Comparison of ENCODE assay signal across 8 mouse cellular contexts in genomic region chr8:70803761-70804480, GRCm38 (mm10). TPM values are rescaled to one million over a fixed set of nuclear protein-coding genes. Genes with fewer than 3 reads are reported as not detected.
A peak's percentile ranks its signal among the peaks of the same experiment; 100 is the strongest.
DNase-seq lines count a peak whose midpoint lies in the region; ATAC-seq and TF ChIP-seq lines count a peak whose summit lies in the region.

No protein-coding gene starts in this region.

- DNase-seq in adrenal gland, postnatal 10 days: peak; percentile 46
- no peak for DNase-seq in adrenal gland, postnatal 25 days
- DNase-seq in T-cell, adult 2 months (ENCODE audit: low spot score): peak; percentile 32
- DNase-seq in gastrocnemius, postnatal 14 days: peak; percentile 52
- peak in 1 of 3 experiments; percentile 36 for DNase-seq in liver, embryonic 14.5 days (ENCODE audit: low read depth in 3 of 3, low spot score in 3 of 3)
- DNase-seq in naive thymus-derived CD4-positive, alpha-beta T cell, adult 2 months (ENCODE audit: low read depth): peak; percentile 51
- peak; percentile 72 for DNase-seq in testis, postnatal 10 days (ENCODE audit: low spot score)

- peak overlapping the region; percentile 97 for H3K4me2 ChIP-seq in intestine, postnatal 0 days (replicated peaks; ENCODE audit: low read depth)
- H3K4me2 ChIP-seq in liver, embryonic 14.5 days (ENCODE audit: low read depth): peak overlapping the region; percentile 96

- ATAC-seq in intestine, postnatal 0 days: 0 out of 2 replicates have a peak, but pooled peaks have one; percentile 5
- ATAC-seq in liver, embryonic 14.5 days (ENCODE audit: insufficient read depth): peak; percentile 50

- 1% methylated on average over 45 of the region's 47 CpGs for WGBS in intestine, postnatal 0 days
- under 1% methylated on average over 46 of the region's 47 CpGs for WGBS in liver, embryonic 14.5 days (ENCODE audit: insufficient replicate concordance)

- no peaks in the 10 kb centered on the region for H3K36me3 ChIP-seq in intestine, postnatal 0 days (ENCODE audit: control insufficient read depth, insufficient read depth)
- H3K36me3 ChIP-seq in liver, embryonic 14.5 days (replicated peaks; ENCODE audit: control insufficient read depth, insufficient read depth, low read depth): no peaks in the 10 kb centered on the region

- intact Hi-C loops in gastrocnemius, postnatal 14 days (cut with DNase I; ENCODE audit: low total_unique reads): no loop called here

- no peak for TF ChIP-seq EP300 in liver, embryonic 14.5 days (IDR thresholded peaks at IDR 0.05; ENCODE audit: low read depth)

- no peaks in the 10 kb centered on the region for H3K9me3 ChIP-seq in intestine, postnatal 0 days (ENCODE audit: control insufficient read depth)
- no peaks in the 10 kb centered on the region for H3K9me3 ChIP-seq in liver, embryonic 14.5 days (ENCODE audit: control insufficient read depth, low read length)

- H3K9ac ChIP-seq in intestine, postnatal 0 days (ENCODE audit: low read depth, low read length): peak overlapping the region; percentile 18; the same call in 1 of the 2 replicates
- H3K9ac ChIP-seq in liver, embryonic 14.5 days (replicated peaks): peak overlapping the region; percentile 59

- 0 out of 2 replicates have a peak, but pooled peaks cover 3% of the 10 kb centered on the region for H3K4me1 ChIP-seq in intestine, postnatal 0 days (replicated peaks; ENCODE audit: control insufficient read depth, insufficient read depth, low read length)
- H3K4me1 ChIP-seq in liver, embryonic 14.5 days (replicated peaks; ENCODE audit: control insufficient read depth in 2 of 2, insufficient read depth in 2 of 2, low read length in 1 of 2): peaks cover 23 to 34% of the 10 kb centered on the region in 2 experiments

- no peak for TF ChIP-seq CTCF in intestine, postnatal 0 days (IDR thresholded peaks at IDR 0.05; ENCODE audit: low read depth)
- TF ChIP-seq CTCF in liver, embryonic 14.5 days (IDR thresholded peaks at IDR 0.05; ENCODE audit: low read depth): no peak

- H3K27ac ChIP-seq in intestine, postnatal 0 days (ENCODE audit: low read depth, low read length): 0 out of 2 replicates have a peak overlapping the region, but pooled peaks have one; percentile 7
- peak overlapping the region; percentile 37 for H3K27ac ChIP-seq in liver, embryonic 14.5 days

- peak overlapping the region; percentile 54 for H3K4me3 ChIP-seq in intestine, postnatal 0 days (ENCODE audit: low read depth, low read length)
- H3K4me3 ChIP-seq in liver, embryonic 14.5 days (ENCODE audit: insufficient read depth in 1 of 2, low read depth in 2 of 2, low read length in 2 of 2): peak overlapping the region; percentile 55 to 68

- no peaks in the 10 kb centered on the region for H3K27me3 ChIP-seq in intestine, postnatal 0 days (replicated peaks; ENCODE audit: control insufficient read depth, insufficient read depth, low read length)
- H3K27me3 ChIP-seq in liver, embryonic 14.5 days (ENCODE audit: control insufficient read depth, insufficient read depth, low read length): peaks cover 17% of the 10 kb centered on the region

RNA-seq across cellular contexts. Expression of gene Mast3, which starts 0.9 kb away (rescaled TPM):
- 10 to 100 TPM; 17.7 to 22.8 TPM for total RNA-seq in adrenal gland, postnatal 10 days (2021)
- total RNA-seq in adrenal gland, postnatal 25 days (2021): 26.9 and 27.4 TPM in 2 replicates
- total RNA-seq in gastrocnemius, postnatal 14 days (2021): 1 to 10 TPM; 5.2 to 7.0 TPM
- polyA plus RNA-seq in intestine, postnatal 0 days (2015; fragmentation: Nextera tagmentation; extraction: Ambion mirVana): 4.4 and 7.2 TPM in 2 replicates
- 11.1 and 13.0 TPM in 2 replicates for polyA plus RNA-seq in liver, embryonic 14.5 days (2012; rRNA removed)
- 5.4 and 6.3 TPM in 2 replicates for polyA plus RNA-seq in liver, embryonic 14.5 days (2014; fragmentation: Nextera tagmentation; extraction: Ambion mirVana)

RNA-seq across cellular contexts. Expression of gene Il12rb1, which starts 4.3 kb away (rescaled TPM):
- total RNA-seq in adrenal gland, postnatal 10 days (2021): under 1 TPM; 0.67 to 0.87 TPM
- not detected in 2 replicates for total RNA-seq in adrenal gland, postnatal 25 days (2021)
- under 1 TPM in 1 of 2 experiments, not detected in 1; 0.09 TPM for total RNA-seq in gastrocnemius, postnatal 14 days (2021)
- 0.29 and 0.31 TPM in 2 replicates for polyA plus RNA-seq in intestine, postnatal 0 days (2015; fragmentation: Nextera tagmentation; extraction: Ambion mirVana)
- polyA plus RNA-seq in liver, embryonic 14.5 days (2012; rRNA removed): 0.11 and 0.13 TPM in 2 replicates
- 0.18 and 0.39 TPM in 2 replicates for polyA plus RNA-seq in liver, embryonic 14.5 days (2014; fragmentation: Nextera tagmentation; extraction: Ambion mirVana)

RNA-seq across cellular contexts. Expression of gene Pik3r2, which starts 27.4 kb away (rescaled TPM):
- total RNA-seq in adrenal gland, postnatal 10 days (2021): 10 to 100 TPM; 37.7 to 46.4 TPM
- 50.2 and 62.1 TPM in 2 replicates for total RNA-seq in adrenal gland, postnatal 25 days (2021)
- 10 to 100 TPM; 23.0 to 27.9 TPM for total RNA-seq in gastrocnemius, postnatal 14 days (2021)
- 37.4 and 41.0 TPM in 2 replicates for polyA plus RNA-seq in intestine, postnatal 0 days (2015; fragmentation: Nextera tagmentation; extraction: Ambion mirVana)
- 13.2 and 17.5 TPM in 2 replicates for polyA plus RNA-seq in liver, embryonic 14.5 days (2012; rRNA removed)
- polyA plus RNA-seq in liver, embryonic 14.5 days (2014; fragmentation: Nextera tagmentation; extraction: Ambion mirVana): 8.2 and 12.0 TPM in 2 replicates

RNA-seq across cellular contexts. Expression of gene Arrdc2, which starts 35.6 kb away (rescaled TPM):
- 10 to 100 TPM; 11.2 to 13.8 TPM for total RNA-seq in adrenal gland, postnatal 10 days (2021)
- 10.6 and 14.4 TPM in 2 replicates for total RNA-seq in adrenal gland, postnatal 25 days (2021)
- total RNA-seq in gastrocnemius, postnatal 14 days (2021): 10 to 100 TPM in 1 of 2 experiments, 1 to 10 TPM in 1; 4.8 to 71.3 TPM
- 6.2 and 6.9 TPM in 2 replicates for polyA plus RNA-seq in intestine, postnatal 0 days (2015; fragmentation: Nextera tagmentation; extraction: Ambion mirVana)
- 33.9 and 35.0 TPM in 2 replicates for polyA plus RNA-seq in liver, embryonic 14.5 days (2012; rRNA removed)
- polyA plus RNA-seq in liver, embryonic 14.5 days (2014; fragmentation: Nextera tagmentation; extraction: Ambion mirVana): 9.5 and 14.3 TPM in 2 replicates

RNA-seq across cellular contexts. Expression of gene Mpv17l2, which starts 43.2 kb away (rescaled TPM):
- 100 to 1,000 TPM in 1 of 2 experiments, 10 to 100 TPM in 1; 92.9 to 106 TPM for total RNA-seq in adrenal gland, postnatal 10 days (2021)
- total RNA-seq in adrenal gland, postnatal 25 days (2021): 127 and 143 TPM in 2 replicates
- 10 to 100 TPM; 28.3 to 31.9 TPM for total RNA-seq in gastrocnemius, postnatal 14 days (2021)
- polyA plus RNA-seq in intestine, postnatal 0 days (2015; fragmentation: Nextera tagmentation; extraction: Ambion mirVana): 76.3 and 80.6 TPM in 2 replicates
- 25.3 and 28.5 TPM in 2 replicates for polyA plus RNA-seq in liver, embryonic 14.5 days (2012; rRNA removed)
- polyA plus RNA-seq in liver, embryonic 14.5 days (2014; fragmentation: Nextera tagmentation; extraction: Ambion mirVana): 39.8 and 41.5 TPM in 2 replicates
